Mouse (Mus musculus): ENCODE measurements around the gene Klhdc7b. TPM values are rescaled to one million over a fixed set of nuclear protein-coding genes. Genes with fewer than 3 reads are reported as not detected.
A peak's percentile ranks its signal among the peaks of the same experiment; 100 is the strongest.

Gene Klhdc7b
- total RNA-seq, 4 experiments from 2014 or later, result not detected

- no peak for DNase-seq (ENCODE audit: low spot score in 2 of 2)
Measured at GRCm38 (mm10) chr15:89374801-89375534, 9.7 kb upstream of the Klhdc7b start.

GRCm38 (mm10) chr15:89376040-89376439 is 8.7 kb upstream of the Klhdc7b start:
- no peak for DNase-seq (ENCODE audit: low spot score in 2 of 2)

- no peak for DNase-seq (ENCODE audit: low spot score in 2 of 2)
Measured at GRCm38 (mm10) chr15:89376957-89377356, 7.8 kb upstream of the Klhdc7b start, which contains the start of gene Tymp. TSS of gene Tymp (minus strand) at chr15:89377039.

- DNase-seq (ENCODE audit: low spot score in 2 of 2), result no peak
Measured at GRCm38 (mm10) chr15:89377362-89377761, 7.4 kb upstream of the Klhdc7b start.

DNA sequence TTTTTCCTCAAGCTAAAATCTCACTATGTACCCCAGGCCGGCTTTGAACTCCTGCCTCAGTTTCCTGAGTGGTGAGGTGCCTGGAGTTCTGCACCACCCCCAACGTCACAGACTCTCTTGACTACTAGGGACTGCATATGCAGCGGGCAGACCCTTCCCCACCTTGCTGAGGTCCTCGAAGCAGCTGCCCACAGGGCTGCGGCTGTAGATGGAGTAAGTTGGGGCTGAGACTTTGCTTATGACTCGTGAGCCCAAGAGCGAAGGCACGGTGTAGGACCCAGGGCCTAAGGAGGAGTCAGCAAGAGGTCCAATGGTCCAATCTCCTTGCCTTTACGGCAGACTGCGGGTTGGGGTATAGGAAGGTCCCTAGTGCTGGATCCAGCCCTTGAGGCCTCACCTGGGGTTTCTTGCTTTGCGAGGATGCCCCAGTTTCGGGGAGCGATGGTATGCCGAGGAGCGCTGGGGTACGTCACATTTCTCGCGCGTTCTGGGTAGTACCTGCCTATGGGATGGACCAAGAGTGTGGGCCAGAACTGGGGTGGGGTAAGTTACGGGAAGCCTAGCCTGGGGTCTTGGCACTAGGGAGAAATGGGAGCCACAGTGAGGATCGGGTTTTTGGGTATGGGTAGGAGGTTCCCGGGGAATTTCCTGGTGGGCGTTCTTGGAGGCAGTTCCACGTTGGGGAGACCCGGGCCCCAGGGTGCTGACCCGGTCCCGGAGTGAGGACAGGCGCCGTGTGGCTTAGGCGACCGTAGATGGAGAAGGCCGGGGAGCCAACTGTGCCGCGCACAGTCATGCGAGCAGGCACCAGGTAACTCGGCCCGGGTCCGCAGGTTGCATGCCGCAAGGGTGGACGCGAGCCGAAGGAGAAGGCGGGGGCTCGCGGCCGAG is 6.5 kb upstream of the Klhdc7b start:
- no peak for DNase-seq (ENCODE audit: low spot score in 2 of 2)

DNA sequence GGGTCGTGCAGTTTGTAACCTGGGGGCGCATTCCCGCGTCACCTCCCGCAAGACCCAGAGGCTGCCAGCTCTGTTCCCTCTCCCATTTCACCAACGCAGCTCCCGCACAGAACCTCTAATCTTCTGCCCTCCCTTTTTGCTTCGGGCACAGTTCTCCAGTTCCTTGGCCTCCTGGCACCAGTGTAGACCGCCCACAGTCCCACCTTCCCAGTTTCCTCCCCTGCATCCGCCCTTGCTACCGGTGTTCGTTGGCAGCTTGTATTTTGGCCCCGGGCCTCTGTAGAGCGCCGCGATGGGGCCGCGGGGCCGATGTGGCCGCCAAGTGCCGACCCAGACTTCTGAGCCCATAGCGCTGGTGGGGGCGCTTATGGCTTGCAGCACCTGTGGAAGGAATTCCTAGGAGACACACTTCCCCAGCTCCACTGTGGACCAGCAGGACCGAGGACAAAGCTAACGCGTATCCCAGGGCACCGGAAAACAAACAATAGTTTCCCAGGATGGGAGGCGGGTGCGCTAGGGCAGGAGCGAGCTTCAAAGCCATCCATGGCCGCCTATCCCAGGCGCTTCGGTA is 5.8 kb upstream of the Klhdc7b start, which contains the start of gene Odf3b:
Gene Odf3b (minus strand): TSS at position 452 of the 571 bp plus-strand sequence.
- no peak for DNase-seq (ENCODE audit: low spot score in 2 of 2)

DNA sequence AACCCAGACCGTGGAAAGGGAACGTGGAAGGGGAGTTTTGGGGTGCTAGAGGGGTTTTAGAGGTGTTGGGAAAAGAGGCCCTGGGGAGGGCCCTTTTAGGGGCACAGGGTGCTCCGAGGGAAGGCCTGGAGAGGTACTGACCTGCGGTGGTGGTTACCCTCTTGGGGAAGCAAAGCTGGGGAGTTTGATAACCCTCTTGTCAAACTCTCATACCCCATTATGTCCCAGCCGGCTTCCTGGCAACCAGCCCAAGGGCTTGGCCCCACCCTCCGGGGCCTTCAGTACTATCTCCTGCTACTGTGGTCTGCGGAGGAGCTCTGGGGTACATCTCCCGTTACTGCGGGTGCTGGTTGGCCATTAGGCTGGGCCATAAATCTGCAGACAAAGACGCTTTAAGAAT is 5.3 kb upstream of the Klhdc7b start:
- no peak for DNase-seq (ENCODE audit: low spot score in 2 of 2)

GRCm38 (mm10) chr15:89387127-89387526 is 2.4 kb downstream of the Klhdc7b start:
- DNase-seq (ENCODE audit: low spot score in 2 of 2), result no peak

- DNase-seq (ENCODE audit: low spot score in 2 of 2), result no peak
Measured at GRCm38 (mm10) chr15:89390081-89390480, 5.4 kb downstream of the Klhdc7b start.

DNA sequence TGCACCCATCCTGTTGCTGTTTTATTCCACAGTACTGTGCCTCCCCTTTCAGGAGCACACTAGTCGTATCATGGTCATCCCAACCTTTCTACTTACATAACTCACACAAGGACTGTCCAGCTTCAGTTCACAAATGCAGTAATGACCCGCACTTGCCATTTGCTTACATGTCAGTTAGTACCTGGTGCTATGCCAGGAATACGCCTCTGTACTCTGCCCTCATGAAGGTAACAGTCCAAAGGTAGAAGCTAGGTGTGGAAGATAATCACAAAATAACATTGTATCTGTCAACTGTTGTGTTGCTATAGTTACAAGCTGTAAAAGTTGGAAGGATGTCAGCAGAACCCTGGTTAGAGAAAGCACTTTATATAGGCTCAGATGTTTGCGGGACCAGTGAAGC is 12.2 kb downstream of the Klhdc7b start:
- DNase-seq (ENCODE audit: low spot score in 2 of 2), result no peak

DNA sequence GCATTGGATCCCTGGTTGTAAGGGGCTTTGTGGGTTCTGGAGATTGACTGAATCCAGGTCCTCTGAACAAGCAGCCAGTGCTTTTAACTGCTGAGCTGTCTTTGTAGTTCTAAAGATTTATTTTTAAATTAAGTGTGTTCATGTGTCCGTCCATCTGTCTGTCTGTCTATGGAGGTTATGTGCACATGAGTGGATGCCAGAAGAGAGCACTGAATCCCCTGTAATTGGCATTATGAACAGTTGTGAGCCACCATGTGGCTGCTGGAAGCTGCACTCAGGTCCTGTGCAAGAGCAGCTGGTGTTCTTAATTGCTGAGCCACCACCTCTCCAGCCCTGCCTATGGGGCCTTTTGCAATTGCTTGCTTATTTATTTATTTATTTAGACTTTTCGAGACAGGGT is 13.4 kb downstream of the Klhdc7b start:
- no peak for DNase-seq (ENCODE audit: low spot score in 2 of 2)

DNA sequence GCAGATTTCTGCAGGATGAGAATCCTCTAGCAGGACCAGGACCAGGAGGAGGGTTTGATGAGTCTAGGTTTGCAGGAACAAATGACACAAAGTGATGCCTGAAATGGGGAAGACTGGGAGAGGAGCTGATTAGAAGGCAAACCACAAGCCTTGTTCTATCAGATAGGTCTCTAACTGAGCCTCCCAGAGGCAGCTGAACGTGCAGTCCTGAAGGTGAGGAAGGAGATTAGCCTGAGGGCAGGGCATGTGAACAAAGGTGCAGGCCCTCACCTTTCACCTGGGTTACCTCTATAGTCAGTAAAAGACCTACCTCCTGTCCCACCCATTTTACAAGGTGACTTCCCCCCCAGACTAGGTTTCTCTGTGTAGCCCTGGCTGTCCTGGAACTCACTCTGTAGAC is 15.0 kb downstream of the Klhdc7b start:
- no peak for DNase-seq (ENCODE audit: low spot score in 2 of 2)

DNA sequence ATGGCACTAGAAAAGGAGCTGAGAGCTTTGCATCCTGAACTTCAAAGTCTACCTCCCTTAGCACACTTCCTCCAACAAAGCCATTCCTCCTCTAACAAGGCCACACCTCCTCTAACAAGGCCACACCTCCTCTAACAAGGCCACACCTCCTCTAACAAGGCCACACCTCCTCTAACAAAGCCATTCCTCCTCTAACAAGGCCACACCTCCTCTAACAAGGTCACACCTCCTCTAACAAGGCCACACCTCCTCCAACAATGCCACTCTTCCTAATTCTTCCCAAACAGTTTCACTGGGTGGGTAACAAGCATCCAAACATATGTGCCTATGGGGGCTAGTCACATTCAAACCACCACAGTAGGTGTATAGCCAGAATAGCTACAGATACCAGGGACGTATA is 17.8 kb downstream of the Klhdc7b start:
- DNase-seq (ENCODE audit: low spot score in 2 of 2), result no peak

DNA sequence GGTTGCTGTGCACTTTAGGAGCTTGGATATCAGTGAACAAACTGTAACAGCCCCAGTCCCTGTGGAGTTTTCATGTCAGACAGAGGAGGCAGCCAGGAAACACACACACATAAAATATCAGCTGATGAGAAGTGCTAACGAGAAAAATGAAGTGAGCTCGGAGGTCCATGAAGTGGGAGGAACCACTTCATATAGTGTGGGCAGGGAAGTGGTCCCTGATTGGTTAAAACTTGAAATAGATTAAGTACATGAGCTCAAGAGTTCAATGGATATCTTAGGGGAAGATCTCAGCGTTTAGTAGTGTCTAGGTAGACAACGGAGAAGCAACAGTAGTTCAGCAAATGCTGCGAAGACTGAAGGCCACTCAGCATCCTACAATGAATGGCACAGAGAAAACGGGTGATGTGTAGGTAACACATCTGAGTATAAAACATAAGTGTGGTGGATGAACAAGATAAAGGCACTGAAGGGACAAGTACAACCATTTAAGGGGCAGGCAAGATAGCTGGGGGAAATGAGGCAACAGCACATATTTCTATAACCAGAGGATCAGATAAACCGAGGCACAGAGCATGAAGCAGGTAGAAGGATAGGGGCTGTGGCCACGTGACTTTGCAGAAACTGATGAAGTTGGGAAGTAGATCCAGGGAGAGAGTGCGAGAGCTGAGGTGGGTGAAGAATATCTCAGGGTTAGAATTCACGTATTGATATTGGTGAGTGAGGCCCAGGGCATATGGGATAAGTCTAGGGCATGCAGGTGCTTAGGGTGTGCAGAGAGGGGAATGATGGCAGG is 20.3 kb downstream of the Klhdc7b start:
- DNase-seq (ENCODE audit: low spot score in 2 of 2), result no peak

DNA sequence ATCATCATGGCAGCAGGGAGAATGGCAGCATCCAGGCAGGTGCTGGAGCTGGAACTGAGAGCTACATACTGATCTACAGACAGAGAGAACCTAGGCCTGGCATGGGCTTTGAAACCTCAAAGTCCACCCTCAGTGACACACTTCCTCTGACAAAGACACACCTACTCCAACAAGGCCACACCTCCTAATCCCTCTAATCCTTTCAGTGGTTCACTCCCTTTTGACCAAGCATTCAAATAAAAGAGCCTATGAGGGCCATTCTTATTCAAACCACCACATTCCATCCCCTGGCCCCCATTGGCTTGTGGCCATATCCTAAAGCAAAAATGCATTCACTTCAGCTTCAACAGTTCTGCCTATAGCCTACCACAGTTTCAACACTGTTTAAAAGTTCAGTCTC is 22.0 kb downstream of the Klhdc7b start:
- DNase-seq (ENCODE audit: low spot score in 2 of 2), result no peak

DNA sequence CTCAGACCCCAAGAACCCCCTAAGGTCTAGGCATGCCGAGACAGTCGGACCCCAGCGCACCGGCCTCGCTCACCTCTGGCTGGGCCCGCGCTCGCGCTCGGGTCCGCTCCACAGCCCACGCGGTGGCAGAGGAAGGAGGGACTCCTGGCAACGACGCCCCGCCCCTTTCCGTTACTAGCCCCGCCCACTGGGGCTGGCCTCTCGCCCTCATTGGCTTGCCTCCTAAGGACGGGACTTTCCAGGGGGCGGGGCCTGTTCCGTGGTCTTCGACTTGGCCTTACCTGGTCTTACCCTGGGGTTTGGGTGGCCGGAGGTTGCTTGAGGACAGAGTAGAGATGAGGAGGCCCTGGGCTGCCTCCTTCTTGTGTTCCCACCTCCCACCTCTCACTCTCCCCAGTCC is 25.4 kb downstream of the Klhdc7b start, which contains the start of gene Syce3:
Gene Syce3 (minus strand): TSS at position 386 of the 400 bp plus-strand sequence.
- DNase-seq (ENCODE audit: low spot score in 2 of 2), result no peak

DNA sequence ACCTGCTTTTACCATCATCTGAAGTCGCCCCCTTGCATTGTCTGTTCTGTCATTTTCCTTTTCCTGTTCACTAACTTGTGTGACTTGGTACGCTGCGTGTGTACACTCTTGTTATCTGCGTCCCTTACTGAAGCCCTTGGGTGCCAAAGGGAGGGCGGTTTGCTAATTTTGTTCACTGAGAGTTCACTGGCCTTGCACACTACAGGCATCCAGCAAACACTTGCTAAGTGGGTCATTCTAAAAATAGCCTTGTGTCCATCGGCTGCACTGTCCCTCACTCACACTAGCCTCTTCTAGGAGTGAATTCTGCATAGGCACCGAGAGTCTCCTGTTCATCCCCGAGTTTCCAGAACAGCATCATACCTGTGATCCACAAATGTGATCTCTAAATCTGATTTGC is 30.6 kb downstream of the Klhdc7b start:
- no peak for DNase-seq (ENCODE audit: low spot score in 2 of 2)

GRCm38 (mm10) chr15:89421938-89422337 is 37.2 kb downstream of the Klhdc7b start:
- DNase-seq (ENCODE audit: low spot score in 2 of 2), result no peak

DNA sequence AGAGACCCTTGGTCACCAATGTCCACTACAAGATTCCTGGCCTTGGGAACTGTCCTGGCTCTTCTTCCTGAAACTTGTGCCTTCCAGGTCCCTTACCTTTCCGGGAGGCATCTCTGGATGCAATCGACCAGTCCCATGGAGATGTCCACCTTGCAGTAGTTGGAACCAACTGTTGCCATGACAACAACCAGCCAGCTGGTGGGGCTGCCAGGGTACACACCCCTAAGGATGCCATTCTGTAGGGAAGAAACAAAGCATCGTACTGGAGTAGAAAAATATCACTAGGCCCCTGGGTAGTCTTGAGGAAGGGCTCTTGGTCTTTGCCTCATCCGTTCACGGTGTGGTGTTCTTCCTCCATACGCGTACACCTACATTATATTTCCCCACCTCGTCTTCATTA is 39.9 kb downstream of the Klhdc7b start:
- DNase-seq (ENCODE audit: low spot score in 2 of 2), result no peak

GRCm38 (mm10) chr15:89425711-89426121 is 41.0 kb downstream of the Klhdc7b start, which contains the start of gene Cpt1b:
TSS of gene Cpt1b (minus strand) at chr15:89425863.
- DNase-seq (ENCODE audit: low spot score in 2 of 2), result peak; percentile 72 to 78

DNA sequence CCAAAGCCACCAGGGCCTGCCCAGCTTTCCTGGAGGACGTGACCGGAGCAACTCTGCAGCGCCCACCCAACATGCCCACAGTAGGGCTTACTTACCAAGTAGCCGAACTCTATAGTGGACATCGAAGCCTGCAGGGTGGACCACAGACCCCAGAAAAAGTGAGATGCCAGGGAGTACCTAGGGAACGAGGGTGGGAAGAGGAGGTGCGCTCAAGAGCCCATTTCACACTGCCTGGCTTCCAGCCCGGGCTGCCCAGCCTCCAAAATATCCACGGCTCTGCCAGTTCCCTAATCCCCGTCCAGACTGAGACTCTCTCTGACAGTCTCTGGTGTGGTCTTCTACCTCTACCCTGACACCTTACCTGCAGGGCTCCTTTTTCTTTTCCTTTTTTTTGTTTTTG is 42.0 kb downstream of the Klhdc7b start:
- DNase-seq (ENCODE audit: low spot score in 2 of 2), result no peak
